Mouse (Mus musculus) cortical plate, adult 2 months (tissue): ENCODE data around the gene Hdgfl2.

Experiments used
- CTCF ChIP-seq: fragments of 200-500 bp; IDR thresholded peaks from 2 replicates; pipeline ENCODE4 v1.5.1; 2011; ENCODE audit warnings: mild to moderate bottlenecking, control low read depth, low read length; ENCODE audit not compliant: insufficient read depth; ENCODE audit errors: extremely low read depth
- POLR2A ChIP-seq: fragments of 200-500 bp; IDR thresholded peaks from 2 replicates; pipeline ENCODE4 v1.6.1; 2011; ENCODE audit warnings: mild to moderate bottlenecking, low read length, control low read depth; ENCODE audit not compliant: insufficient read depth; ENCODE audit errors: extremely low read depth

DNA sequence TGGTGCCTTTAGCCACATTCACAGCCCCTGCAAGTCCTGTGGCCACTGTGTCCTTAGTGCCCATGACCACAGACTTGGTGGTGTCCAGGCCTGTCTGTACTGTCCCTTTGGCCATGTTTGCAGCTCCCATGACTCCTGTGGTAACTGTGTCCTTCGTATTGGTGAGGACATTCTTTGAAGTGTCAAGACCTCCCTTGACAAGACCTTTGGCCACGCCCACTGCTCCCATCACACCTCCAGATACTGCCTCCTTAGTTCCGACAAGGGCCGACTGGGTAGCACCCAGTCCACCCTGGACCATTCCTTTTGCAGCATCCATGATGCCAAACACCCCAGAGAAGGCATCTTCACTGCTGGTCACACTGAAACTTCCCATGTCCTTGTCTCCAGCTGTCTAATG lies 27.5 kb downstream of the Hdgfl2 start:
- TF ChIP-seq POLR2A (no peak), CTCF (no peak)
